Mouse (Mus musculus) spleen, embryonic (tissue): ENCODE data around the gene Tenm2.

Source experiments
- CTCF ChIA-PET: fragments of 350-600 bp; sonication (Branson Sonifier 250); formaldehyde crosslinking; loops from one replicate; lab custom pipeline; 2022; lab: Charles Lee

Gene Tenm2

GRCm38 (mm10) chr11:36364441-36364840 is 871.3 kb downstream of the Tenm2 start:
- CTCF ChIA-PET: no interaction called here

- CTCF ChIA-PET: no interaction called here
These were observed 873.2 kb downstream of the Tenm2 start for GRCm38 (mm10) chr11:36362514-36362913.

DNA sequence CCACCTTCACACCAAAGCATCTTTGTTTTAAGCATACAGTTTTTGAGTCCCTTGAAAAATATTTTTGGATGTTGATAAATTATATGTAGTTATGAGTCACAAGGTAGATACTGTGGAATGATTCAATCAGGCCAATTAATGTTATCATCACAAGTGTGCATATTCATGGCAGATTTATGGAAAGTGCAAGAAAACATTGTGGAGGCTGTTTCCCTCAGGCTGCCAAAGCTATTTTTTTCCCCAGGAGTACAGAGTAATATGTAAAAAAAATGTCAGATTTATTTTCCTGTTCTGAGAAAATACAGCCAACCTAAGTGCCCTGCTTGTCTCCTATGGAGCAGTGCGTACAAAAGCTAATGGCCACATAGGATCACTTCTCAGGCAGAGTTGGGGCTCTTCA is 882.5 kb downstream of the Tenm2 start:
- CTCF ChIA-PET: no interaction called here

GRCm38 (mm10) chr11:36351752-36352151 is 884.0 kb downstream of the Tenm2 start:
- CTCF ChIA-PET: no interaction called here

DNA sequence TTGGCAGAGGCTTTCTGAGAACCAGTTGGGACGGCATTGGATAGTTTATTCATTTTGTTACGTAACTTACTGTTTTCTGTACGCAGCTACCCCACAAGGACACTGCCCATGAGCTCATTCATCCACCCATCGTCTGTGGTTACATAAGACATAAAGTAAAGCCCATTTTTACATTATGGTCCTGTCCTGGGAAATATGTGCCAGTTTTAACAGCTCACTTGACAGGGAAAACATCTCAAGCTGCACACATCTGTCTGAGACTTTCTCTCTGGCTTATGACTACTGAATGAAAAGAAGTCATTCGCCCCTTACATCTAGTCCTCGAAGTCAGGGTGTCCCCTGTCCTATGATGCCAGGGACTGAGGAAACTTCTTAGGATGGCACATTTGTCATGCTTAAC is 884.4 kb downstream of the Tenm2 start:
- CTCF ChIA-PET: no interaction called here

DNA sequence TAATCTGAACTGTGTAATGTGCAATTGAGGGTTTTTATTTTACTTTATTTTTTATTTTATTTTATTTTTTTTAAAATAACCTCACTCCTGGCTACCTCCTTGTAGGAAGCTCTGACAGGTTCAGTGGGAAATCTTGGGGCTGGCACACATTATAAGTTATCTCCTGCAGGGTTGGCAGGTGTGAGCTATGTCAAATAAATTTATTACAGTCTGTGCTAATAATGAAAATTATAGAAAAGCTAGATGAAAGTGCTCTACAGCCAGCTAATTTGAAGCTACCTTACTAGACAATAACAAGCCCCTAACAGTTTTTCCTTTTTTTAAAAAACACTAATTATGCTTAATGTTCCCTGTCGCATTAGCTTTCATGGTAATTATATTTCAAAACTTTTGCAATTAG is 885.5 kb downstream of the Tenm2 start:
- CTCF ChIA-PET: no interaction called here

DNA sequence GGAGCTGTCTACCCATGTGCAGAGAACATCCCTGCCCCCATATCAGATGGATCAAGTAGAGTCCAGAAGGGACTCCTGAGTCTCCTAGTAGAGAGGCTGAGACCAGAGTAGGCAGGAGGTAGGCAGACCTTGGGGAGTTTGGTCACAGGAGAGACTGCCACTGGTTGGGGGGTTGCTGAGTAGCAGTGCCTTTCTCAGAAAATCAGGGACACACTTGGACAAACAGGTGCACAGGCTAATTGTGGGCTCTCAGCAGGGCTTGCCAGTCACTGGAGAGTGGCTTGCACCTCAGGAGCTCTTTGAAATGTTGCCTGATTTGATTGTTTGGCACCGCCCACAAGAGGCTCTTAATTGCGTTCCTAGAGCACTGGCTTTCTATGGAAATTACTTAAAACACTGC is 885.9 kb downstream of the Tenm2 start:
- CTCF ChIA-PET: no interaction called here

DNA sequence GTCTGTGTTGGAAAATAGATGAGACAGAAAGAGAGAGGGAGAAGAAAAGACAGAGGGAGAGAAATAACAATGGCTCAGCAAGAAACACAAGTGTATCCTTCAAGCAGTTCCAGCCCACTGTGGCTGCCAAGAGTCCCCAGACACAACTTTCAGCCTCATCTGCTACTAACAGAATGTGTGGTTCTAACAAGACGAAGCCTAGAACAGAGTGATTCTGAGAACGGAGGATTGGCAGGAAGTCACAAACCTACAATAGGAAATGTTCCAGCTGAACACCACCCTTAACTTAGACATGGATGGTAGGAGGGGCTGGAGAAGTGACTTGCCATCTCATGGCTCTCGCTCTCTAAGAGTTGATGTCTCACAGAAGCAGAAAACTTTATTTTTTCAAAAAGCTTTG is 894.0 kb downstream of the Tenm2 start:
- CTCF ChIA-PET: no interaction called here

GRCm38 (mm10) chr11:36338424-36338823 is 897.3 kb downstream of the Tenm2 start:
- CTCF ChIA-PET: no interaction called here

GRCm38 (mm10) chr11:36337063-36337462 is 898.7 kb downstream of the Tenm2 start:
- CTCF ChIA-PET: no interaction called here

GRCm38 (mm10) chr11:36335147-36335546 is 900.6 kb downstream of the Tenm2 start:
- CTCF ChIA-PET: no interaction called here

- CTCF ChIA-PET: no interaction called here
These were observed 901.5 kb downstream of the Tenm2 start for GRCm38 (mm10) chr11:36334100-36334735.

GRCm38 (mm10) chr11:36332222-36332621 is 903.5 kb downstream of the Tenm2 start:
- CTCF ChIA-PET: no interaction called here

- CTCF ChIA-PET: no interaction called here
These were observed 904.2 kb downstream of the Tenm2 start for GRCm38 (mm10) chr11:36331408-36332178.

DNA sequence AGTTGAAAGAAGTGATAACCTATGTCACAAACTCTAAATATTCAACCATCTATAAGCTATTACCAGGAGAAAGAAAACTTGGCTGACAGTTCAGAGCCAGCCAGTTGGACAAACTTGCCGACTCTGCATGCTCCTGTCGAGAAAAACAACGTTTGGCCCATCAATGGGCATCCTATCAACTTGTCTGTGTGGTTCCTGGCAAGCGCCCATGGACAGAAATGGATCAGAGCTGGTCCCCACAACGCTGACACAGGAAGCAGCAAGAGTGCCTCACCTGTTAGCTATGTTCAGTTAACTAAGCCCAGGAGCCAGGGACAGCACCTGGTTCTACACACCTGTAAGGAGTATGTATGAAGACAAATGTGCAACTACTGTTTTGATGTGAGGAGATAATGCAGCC is 908.5 kb downstream of the Tenm2 start:
- CTCF ChIA-PET: no interaction called here

- CTCF ChIA-PET: no interaction called here
These were observed 926.4 kb downstream of the Tenm2 start for GRCm38 (mm10) chr11:36309317-36309716.

- CTCF ChIA-PET: no interaction called here
These were observed 928.5 kb downstream of the Tenm2 start for GRCm38 (mm10) chr11:36307276-36307675.

GRCm38 (mm10) chr11:36305348-36305950 is 930.3 kb downstream of the Tenm2 start:
- CTCF ChIA-PET: no interaction called here

DNA sequence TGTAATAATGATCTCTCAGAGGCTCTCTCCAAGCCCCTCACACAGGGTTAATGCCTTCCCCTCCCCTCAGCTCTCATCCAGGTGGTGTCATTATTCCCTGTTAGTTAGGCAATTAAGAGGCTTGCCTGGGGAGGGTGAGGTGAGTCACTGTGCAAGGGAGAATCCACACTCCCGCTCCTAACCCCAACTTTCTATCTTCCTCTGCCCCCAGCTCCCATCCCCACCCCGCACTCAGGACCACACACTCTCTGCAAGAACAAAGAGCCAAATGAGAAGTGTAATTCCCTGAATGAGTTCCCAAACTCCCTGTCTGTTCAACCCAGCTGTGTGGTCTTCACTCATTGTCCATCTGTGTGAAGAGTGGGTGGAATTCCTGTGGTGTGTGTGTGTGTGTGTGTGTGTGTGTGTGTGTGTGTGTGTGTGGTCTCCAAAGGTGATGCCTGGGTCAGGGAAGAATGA is 932.8 kb downstream of the Tenm2 start:
- CTCF ChIA-PET: no interaction called here

GRCm38 (mm10) chr11:36302096-36302495 is 933.7 kb downstream of the Tenm2 start:
- CTCF ChIA-PET: no interaction called here

- CTCF ChIA-PET: no interaction called here
These were observed 939.2 kb downstream of the Tenm2 start for GRCm38 (mm10) chr11:36296568-36296967.

DNA sequence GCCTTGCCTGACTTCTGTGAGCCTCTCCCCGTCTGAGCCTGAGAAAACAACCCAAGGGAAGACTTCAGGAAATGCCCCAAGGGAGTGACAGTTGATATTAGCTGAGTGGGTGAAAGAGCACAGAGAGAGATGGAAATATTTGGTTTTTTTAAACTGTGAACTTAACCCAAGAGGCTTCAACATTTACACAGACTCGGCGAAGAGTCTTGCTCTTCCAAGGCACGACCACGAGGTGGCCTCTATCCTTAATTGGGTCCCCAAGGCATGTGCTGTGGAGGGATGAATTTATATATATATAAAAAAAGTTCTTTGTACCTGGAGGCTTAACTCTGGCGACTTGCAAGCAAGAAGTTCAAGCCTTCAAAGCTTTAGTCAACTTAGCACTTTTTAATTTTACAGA is 943.6 kb downstream of the Tenm2 start:
- CTCF ChIA-PET: no interaction called here

GRCm38 (mm10) chr11:36286246-36286645 is 949.5 kb downstream of the Tenm2 start:
- CTCF ChIA-PET: no interaction called here
